Mouse (Mus musculus): Measurements from ENCODE around the gene Chn1.

- TF ChIP-seq CTCF (conservative IDR thresholded peaks at IDR 0.05 in 1 of 2, IDR thresholded peaks at IDR 0.05 in 1 of 2; ENCODE audit: low read depth in 2 of 2, low read length in 2 of 2) (no peak), POLR2A (IDR thresholded peaks at IDR 0.05; ENCODE audit: low read depth, low read length) (no peak), EP300 (IDR thresholded peaks at IDR 0.05; ENCODE audit: low read length) (no peak), CHD2 (IDR thresholded peaks at IDR 0.05; ENCODE audit: low read length) (no peak), KAT2A (IDR thresholded peaks at IDR 0.05; ENCODE audit: insufficient replicate concordance, low read length) (no peak), USF2 (conservative IDR thresholded peaks at IDR 0.05; ENCODE audit: low read depth, low read length) (no peak), MAFK (IDR thresholded peaks at IDR 0.05; ENCODE audit: insufficient replicate concordance, low read length) (no peak), BHLHE40 (IDR thresholded peaks at IDR 0.05; ENCODE audit: low read depth, low read length) (no peak), JUND (conservative IDR thresholded peaks at IDR 0.05; ENCODE audit: low read depth, low read length) (no peak), TCF12 (IDR thresholded peaks at IDR 0.05; ENCODE audit: low read depth, low read length) (no peak), SIN3A (IDR thresholded peaks at IDR 0.05; ENCODE audit: low read length) (no peak), HCFC1 (IDR thresholded peaks at IDR 0.05; ENCODE audit: low read depth, low read length) (no peak), TBP (conservative IDR thresholded peaks at IDR 0.05; ENCODE audit: low read depth, low read length) (no peak), CHD1 (IDR thresholded peaks at IDR 0.05; ENCODE audit: low read depth, low read length) (no peak)
These were observed 53.3 kb downstream of the Chn1 start for GRCm38 (mm10) chr2:73721821-73722220.
